Mouse (Mus musculus): ENCODE measurements at regions not wholly inside any gene's neighbourhood (a gene's known extent, or its start where the extent isn't known, plus 50 kb on each side); places are given as distances from the start of the nearest gene placed in this dataset.
A peak's percentile ranks its signal among the peaks of the same experiment; 100 is the strongest.

- no peak overlapping the region for H3K27ac ChIP-seq
- 65% methylated on average over 2 of the region's 2 CpGs for WGBS
- intact Hi-C loops (cut with DNase I) = no loop called here
These were observed 68.4 kb downstream of the 4931417E11Rik start for GRCm38 (mm10) chr6:73401059-73401458.

GRCm38 (mm10) chr6:73389301-73389700, 80.2 kb downstream of the 4931417E11Rik start:
- no peak for DNase-seq
- no peak for TF ChIP-seq POLR2A (IDR thresholded peaks at IDR 0.05; ENCODE audit: insufficient read depth, low read depth, low read length)
- no peak for TF ChIP-seq EP300 (IDR thresholded peaks at IDR 0.05; ENCODE audit: insufficient read depth, low read depth, low read length)
- TF ChIP-seq CTCF (IDR thresholded peaks at IDR 0.05) = no peak
- no peaks in the 10 kb centered on the region for H3K4me1 ChIP-seq (ENCODE audit: control insufficient read depth, insufficient read depth, low read length)
- intact Hi-C loops (cut with DNase I) = no loop called here
- no peaks in the 10 kb centered on the region for H3K79me2 ChIP-seq (replicated peaks; ENCODE audit: control insufficient read depth, insufficient read depth, low read length)
- no peaks in the 10 kb centered on the region for H3K27me3 ChIP-seq (ENCODE audit: control insufficient read depth, insufficient read depth, low read length)
- WGBS = 46% methylated on average over 6 of the region's 6 CpGs
- H3K27ac ChIP-seq = no peak overlapping the region
- H3K4me3 ChIP-seq = no peak overlapping the region
- H3K9ac ChIP-seq (ENCODE audit: low read depth, low read length) = no peak overlapping the region
- H3K36me3 ChIP-seq (ENCODE audit: control insufficient read depth, insufficient read depth, low read length) = no peaks in the 10 kb centered on the region

More at GRCm38 (mm10) chr6:73401059-73401458, 68.4 kb downstream of the 4931417E11Rik start:
- Histone ChIP-seq H3K4me3 (no peak overlapping the region), H3K4me1 (ENCODE audit: control insufficient read depth, insufficient read depth, low read length) (no peaks in the 10 kb centered on the region), H3K9ac (ENCODE audit: low read depth, low read length) (no peak overlapping the region), H3K79me2 (replicated peaks; ENCODE audit: control insufficient read depth, insufficient read depth, low read length) (no peaks in the 10 kb centered on the region), H3K36me3 (ENCODE audit: control insufficient read depth, insufficient read depth, low read length) (no peaks in the 10 kb centered on the region), H3K27me3 (ENCODE audit: control insufficient read depth, insufficient read depth, low read length) (no peaks in the 10 kb centered on the region)
- no peak for TF ChIP-seq POLR2A (IDR thresholded peaks at IDR 0.05; ENCODE audit: insufficient read depth, low read depth, low read length)
- TF ChIP-seq CTCF (IDR thresholded peaks at IDR 0.05) = no peak
- no peak for TF ChIP-seq EP300 (IDR thresholded peaks at IDR 0.05; ENCODE audit: insufficient read depth, low read depth, low read length)
- DNase-seq = no peak

- intact Hi-C loops (cut with DNase I) = no loop called here
- H3K9ac ChIP-seq (ENCODE audit: low read depth, low read length) = no peak overlapping the region
- H3K4me3 ChIP-seq = no peak overlapping the region
- H3K27ac ChIP-seq = no peak overlapping the region
- DNase-seq = peak in 1 of 2 experiments; percentile 26
- TF ChIP-seq EP300 (IDR thresholded peaks at IDR 0.05; ENCODE audit: insufficient read depth, low read depth, low read length) (no peak), CTCF (IDR thresholded peaks at IDR 0.05) (no peak)
- H3K79me2 ChIP-seq (replicated peaks; ENCODE audit: control insufficient read depth, insufficient read depth, low read length) = no peaks in the 10 kb centered on the region
- H3K36me3 ChIP-seq (ENCODE audit: control insufficient read depth, insufficient read depth, low read length) = no peaks in the 10 kb centered on the region
- no peaks in the 10 kb centered on the region for H3K4me1 ChIP-seq (ENCODE audit: control insufficient read depth, insufficient read depth, low read length)
- H3K27me3 ChIP-seq (ENCODE audit: control insufficient read depth, insufficient read depth, low read length) = no peaks in the 10 kb centered on the region
- WGBS = 66% methylated on average over 3 of the region's 3 CpGs
These were observed 83.2 kb downstream of the 4931417E11Rik start for GRCm38 (mm10) chr6:73386261-73386660.

- WGBS = 71% methylated on average over 5 of the region's 5 CpGs
- H3K9ac ChIP-seq (ENCODE audit: low read depth, low read length) = no peak overlapping the region
- no peak for TF ChIP-seq POLR2A (IDR thresholded peaks at IDR 0.05; ENCODE audit: insufficient read depth, low read depth, low read length)
- TF ChIP-seq CTCF (IDR thresholded peaks at IDR 0.05) = no peak
- TF ChIP-seq EP300 (IDR thresholded peaks at IDR 0.05; ENCODE audit: insufficient read depth, low read depth, low read length) = no peak
- no peaks in the 10 kb centered on the region for H3K79me2 ChIP-seq (replicated peaks; ENCODE audit: control insufficient read depth, insufficient read depth, low read length)
- no peaks in the 10 kb centered on the region for H3K36me3 ChIP-seq (ENCODE audit: control insufficient read depth, insufficient read depth, low read length)
- no peak overlapping the region for H3K27ac ChIP-seq
- no peak overlapping the region for H3K4me3 ChIP-seq
- no peak for DNase-seq
- intact Hi-C loops (cut with DNase I) = no loop called here
- H3K27me3 ChIP-seq (ENCODE audit: control insufficient read depth, insufficient read depth, low read length) = no peaks in the 10 kb centered on the region
- no peaks in the 10 kb centered on the region for H3K4me1 ChIP-seq (ENCODE audit: control insufficient read depth, insufficient read depth, low read length)
These were observed 89.6 kb downstream of the 4931417E11Rik start for GRCm38 (mm10) chr6:73379825-73380224.

GRCm38 (mm10) chr6:73377884-73378283, 91.6 kb downstream of the 4931417E11Rik start:
- H3K79me2 ChIP-seq (replicated peaks; ENCODE audit: control insufficient read depth, insufficient read depth, low read length) = no peaks in the 10 kb centered on the region
- WGBS = 85% methylated on average over 8 of the region's 8 CpGs
- DNase-seq = no peak
- TF ChIP-seq CTCF (IDR thresholded peaks at IDR 0.05) (no peak), EP300 (IDR thresholded peaks at IDR 0.05; ENCODE audit: insufficient read depth, low read depth, low read length) (no peak)
- no peak overlapping the region for H3K27ac ChIP-seq
- H3K27me3 ChIP-seq (ENCODE audit: control insufficient read depth, insufficient read depth, low read length) = no peaks in the 10 kb centered on the region
- no peak overlapping the region for H3K4me3 ChIP-seq
- no peaks in the 10 kb centered on the region for H3K4me1 ChIP-seq (ENCODE audit: control insufficient read depth, insufficient read depth, low read length)
- H3K9ac ChIP-seq (ENCODE audit: low read depth, low read length) = no peak overlapping the region
- H3K36me3 ChIP-seq (ENCODE audit: control insufficient read depth, insufficient read depth, low read length) = no peaks in the 10 kb centered on the region
- intact Hi-C loops (cut with DNase I) = no loop called here

- Histone ChIP-seq H3K27me3 (ENCODE audit: control insufficient read depth, insufficient read depth, low read length) (no peaks in the 10 kb centered on the region), H3K27ac (no peak overlapping the region), H3K79me2 (replicated peaks; ENCODE audit: control insufficient read depth, insufficient read depth, low read length) (no peaks in the 10 kb centered on the region), H3K4me1 (ENCODE audit: control insufficient read depth, insufficient read depth, low read length) (no peaks in the 10 kb centered on the region), H3K4me3 (no peak overlapping the region), H3K9ac (ENCODE audit: low read depth, low read length) (no peak overlapping the region), H3K36me3 (ENCODE audit: control insufficient read depth, insufficient read depth, low read length) (no peaks in the 10 kb centered on the region)
- no peak for DNase-seq
- no peak for TF ChIP-seq EP300 (IDR thresholded peaks at IDR 0.05; ENCODE audit: insufficient read depth, low read depth, low read length)
- TF ChIP-seq CTCF (IDR thresholded peaks at IDR 0.05) = peak; percentile 27
- 91% methylated on average over 11 of the region's 11 CpGs for WGBS
- intact Hi-C loops (cut with DNase I) = no loop called here
These were observed 93.2 kb downstream of the 4931417E11Rik start for GRCm38 (mm10) chr6:73376291-73376690.

Measured in heart, adult 2 months (tissue).